Mouse (Mus musculus): Measurements from ENCODE around the gene Sema5a. TPM values are rescaled to one million over a fixed set of nuclear protein-coding genes. Genes with fewer than 3 reads are reported as not detected.
A peak's percentile ranks its signal among the peaks of the same experiment; 100 is the strongest.
"Not testable (repeated sequence)": the region's sequence is repeated elsewhere in the genome, so short reads cannot be mapped to it uniquely, and the experiment has no call there.

Gene Sema5a
- polyA plus RNA-seq, 1 experiment from 2014 or later, result 26.3 TPM

GRCm38 (mm10) chr15:32232666-32233141 is 11.9 kb upstream of the Sema5a start:
- not testable (repeated sequence) for H3K27ac ChIP-seq; H3K36me3 ChIP-seq; H3K4me3 ChIP-seq (replicated peaks); H3K27me3 ChIP-seq; H3K4me2 ChIP-seq; ATAC-seq (replicated peaks; ENCODE audit: low FRiP score); H3K9me3 ChIP-seq (replicated peaks); H3K9ac ChIP-seq; H3K4me1 ChIP-seq
- 9% methylated on average over 8 of the region's 8 CpGs for WGBS

GRCm38 (mm10) chr15:32233451-32233850 is 11.2 kb upstream of the Sema5a start:
- ATAC-seq (replicated peaks; ENCODE audit: low FRiP score), result no peak
- Histone ChIP-seq H3K4me2 (no peak overlapping the region), H3K4me1 (peaks cover 2% of the 10 kb centered on the region; the same call in 1 of the 2 replicates), H3K27me3 (no peaks in the 10 kb centered on the region), H3K36me3 (no peaks in the 10 kb centered on the region), H3K4me3 (replicated peaks) (no peak overlapping the region), H3K9me3 (replicated peaks) (no peaks in the 10 kb centered on the region), H3K27ac (no peak overlapping the region), H3K9ac (no peak overlapping the region)
- WGBS, result 97% methylated on average over 1 of the region's 1 CpGs

GRCm38 (mm10) chr15:32239099-32239498 is 5.5 kb upstream of the Sema5a start:
- ATAC-seq (replicated peaks; ENCODE audit: low FRiP score), result no peak
- WGBS, result 88% methylated on average over 2 of the region's 2 CpGs
- Histone ChIP-seq H3K4me3 (replicated peaks) (no peak overlapping the region), H3K36me3 (peaks cover 14% of the 10 kb centered on the region), H3K27me3 (no peaks in the 10 kb centered on the region), H3K4me2 (no peak overlapping the region), H3K9me3 (replicated peaks) (no peaks in the 10 kb centered on the region), H3K9ac (no peak overlapping the region), H3K27ac (no peak overlapping the region), H3K4me1 (0 out of 2 replicates have a peak, but pooled peaks cover 7% of the 10 kb centered on the region)

GRCm38 (mm10) chr15:32240159-32240558 is 4.5 kb upstream of the Sema5a start:
- Histone ChIP-seq H3K27ac (no peak overlapping the region), H3K4me3 (replicated peaks) (no peak overlapping the region), H3K4me1 (peaks cover 7% of the 10 kb centered on the region; the same call in 1 of the 2 replicates), H3K27me3 (no peaks in the 10 kb centered on the region), H3K9me3 (replicated peaks) (no peaks in the 10 kb centered on the region), H3K9ac (no peak overlapping the region), H3K36me3 (peaks cover 14% of the 10 kb centered on the region), H3K4me2 (no peak overlapping the region)
- no peak for ATAC-seq (replicated peaks; ENCODE audit: low FRiP score)
- 85% methylated on average over 3 of the region's 3 CpGs for WGBS

GRCm38 (mm10) chr15:32241666-32242065 is 2.9 kb upstream of the Sema5a start:
- Histone ChIP-seq H3K4me2 (no peak overlapping the region), H3K4me1 (peaks cover 11% of the 10 kb centered on the region; the same call in 1 of the 2 replicates), H3K9ac (no peak overlapping the region), H3K36me3 (peaks cover 14% of the 10 kb centered on the region), H3K27ac (no peak overlapping the region), H3K27me3 (no peaks in the 10 kb centered on the region), H3K9me3 (replicated peaks) (no peaks in the 10 kb centered on the region), H3K4me3 (replicated peaks) (no peak overlapping the region)
- WGBS, result 83% methylated on average over 6 of the region's 6 CpGs
- ATAC-seq (replicated peaks; ENCODE audit: low FRiP score), result no peak

- 60% methylated on average over 12 of the region's 12 CpGs for WGBS
- no peak for ATAC-seq (replicated peaks; ENCODE audit: low FRiP score)
- Histone ChIP-seq H3K4me1 (peaks cover 22% of the 10 kb centered on the region), H3K36me3 (peaks cover 14% of the 10 kb centered on the region), H3K9ac (peak overlapping the region; percentile 54), H3K4me3 (replicated peaks) (peak overlapping the region; percentile 73), H3K4me2 (peak overlapping the region; percentile 97), H3K27ac (peak overlapping the region; percentile 87), H3K9me3 (replicated peaks) (no peaks in the 10 kb centered on the region), H3K27me3 (no peaks in the 10 kb centered on the region)
Measured at GRCm38 (mm10) chr15:32243096-32243785, 1.4 kb upstream of the Sema5a start.

GRCm38 (mm10) chr15:32243824-32244223 is 786 bp upstream of the Sema5a start:
- no peaks in the 10 kb centered on the region for H3K9me3 ChIP-seq (replicated peaks)
- WGBS, result 34% methylated on average over 7 of the region's 7 CpGs
- ATAC-seq (replicated peaks; ENCODE audit: low FRiP score), result 0 out of 2 replicates have a peak, but pooled peaks have one; percentile 0

GRCm38 (mm10) chr15:32244956-32245836 is 586 bp downstream of the Sema5a start:
- WGBS, result under 1% methylated on average over 52 of the region's 52 CpGs
- H3K9ac ChIP-seq, result peak overlapping the region; percentile 71

More at GRCm38 (mm10) chr15:32243824-32244223, 786 bp upstream of the Sema5a start:
- Histone ChIP-seq H3K4me3 (replicated peaks) (peak overlapping the region; percentile 73), H3K36me3 (peaks cover 14% of the 10 kb centered on the region), H3K27me3 (no peaks in the 10 kb centered on the region), H3K4me1 (peaks cover 22% of the 10 kb centered on the region), H3K9ac (peak overlapping the region; percentile 54), H3K4me2 (peak overlapping the region; percentile 97), H3K27ac (peak overlapping the region; percentile 87)

GRCm38 (mm10) chr15:32245837-32246670 is 1.4 kb downstream of the Sema5a start:
- WGBS, result under 1% methylated on average over 47 of the region's 47 CpGs
- peaks cover 22% of the 10 kb centered on the region for H3K4me1 ChIP-seq
- peak overlapping the region; percentile 97 for H3K4me2 ChIP-seq
- H3K36me3 ChIP-seq, result peaks cover 7% of the 10 kb centered on the region
- peak overlapping the region; percentile 73 for H3K4me3 ChIP-seq (replicated peaks)
- H3K9me3 ChIP-seq (replicated peaks), result no peaks in the 10 kb centered on the region
- ATAC-seq (replicated peaks; ENCODE audit: low FRiP score), result peak; percentile 20
- no peaks in the 10 kb centered on the region for H3K27me3 ChIP-seq
- peak overlapping the region; percentile 71 for H3K9ac ChIP-seq
- peak overlapping the region; percentile 27 for H3K27ac ChIP-seq

More at GRCm38 (mm10) chr15:32244956-32245836, 586 bp downstream of the Sema5a start:
- H3K27ac ChIP-seq, result peak overlapping the region; percentile 64
- peak; percentile 77 for ATAC-seq (replicated peaks; ENCODE audit: low FRiP score)
- peak overlapping the region; percentile 97 for H3K4me2 ChIP-seq
- H3K27me3 ChIP-seq, result no peaks in the 10 kb centered on the region
- peaks cover 14% of the 10 kb centered on the region for H3K36me3 ChIP-seq
- H3K9me3 ChIP-seq (replicated peaks), result no peaks in the 10 kb centered on the region
- H3K4me3 ChIP-seq (replicated peaks), result peak overlapping the region; percentile 73
- H3K4me1 ChIP-seq, result peaks cover 22% of the 10 kb centered on the region

- Histone ChIP-seq H3K9me3 (replicated peaks) (no peaks in the 10 kb centered on the region), H3K27ac (no peak overlapping the region), H3K4me2 (peak overlapping the region; percentile 97), H3K4me3 (replicated peaks) (peak overlapping the region; percentile 73), H3K9ac (no peak overlapping the region), H3K27me3 (no peaks in the 10 kb centered on the region), H3K4me1 (peaks cover 20% of the 10 kb centered on the region), H3K36me3 (no peaks in the 10 kb centered on the region)
- WGBS, result 43% methylated on average over 5 of the region's 5 CpGs
- ATAC-seq (replicated peaks; ENCODE audit: low FRiP score), result no peak
Measured at GRCm38 (mm10) chr15:32247281-32247680, 2.7 kb downstream of the Sema5a start.

GRCm38 (mm10) chr15:32254806-32255205 is 10.2 kb downstream of the Sema5a start:
- H3K27ac ChIP-seq, result no peak overlapping the region
- H3K4me2 ChIP-seq, result no peak overlapping the region
- peaks cover 14% of the 10 kb centered on the region for H3K36me3 ChIP-seq
- H3K9ac ChIP-seq, result no peak overlapping the region
- peaks cover 7% of the 10 kb centered on the region for H3K4me1 ChIP-seq
- 0 out of 2 replicates have a peak, but pooled peaks cover 8% of the 10 kb centered on the region for H3K9me3 ChIP-seq (replicated peaks)
- no peaks in the 10 kb centered on the region for H3K27me3 ChIP-seq
- 81% methylated on average over 2 of the region's 2 CpGs for WGBS
- no peak for ATAC-seq (replicated peaks; ENCODE audit: low FRiP score)
- H3K4me3 ChIP-seq (replicated peaks), result no peak overlapping the region

Data from kidney, embryonic 15.5 days (tissue).